Mouse (Mus musculus) small intestine, adult 2 months (tissue): ENCODE results near the gene Ufm1. TPM values are rescaled to one million over a fixed set of nuclear protein-coding genes. Genes with fewer than 3 reads are reported as not detected.

Source experiments
- H3K27ac ChIP-seq: fragments of 200-500 bp; 2 replicates; pipeline ENCODE4 v1.5.1; 2012; ENCODE audit warnings: low read depth, low read length, control low read depth, inconsistent platforms; ENCODE audit not compliant: insufficient read depth
- H3K27me3 ChIP-seq: fragments of 200-500 bp; 2 replicates; pipeline ENCODE4 v1.6.1; 2012; ENCODE audit warnings: mild to moderate bottlenecking, moderate library complexity, low read length, inconsistent platforms; ENCODE audit not compliant: control insufficient read depth, insufficient read depth
- H3K36me3 ChIP-seq: fragments of 200-500 bp; 2 replicates; pipeline ENCODE4 v1.6.1; 2012; ENCODE audit warnings: mild to moderate bottlenecking, low read length, control low read depth, inconsistent platforms; ENCODE audit not compliant: control insufficient read depth, insufficient read depth
- H3K4me1 ChIP-seq: fragments of 200-500 bp; 2 replicates; pipeline ENCODE4 v1.6.1; 2012; ENCODE audit warnings: low read length, inconsistent platforms, mixed read lengths; ENCODE audit not compliant: control insufficient read depth, insufficient read depth, insufficient read length
- H3K4me3 ChIP-seq: fragments of 200-500 bp; 2 replicates; pipeline ENCODE4 v1.5.1; 2012; ENCODE audit warnings: low read depth, mild to moderate bottlenecking, control low read depth, inconsistent platforms, low read length, moderate library complexity
- CTCF ChIP-seq: fragments of 200-500 bp; IDR thresholded peaks from 2 replicates; pipeline ENCODE4 v1.5.1; 2012; ENCODE audit warnings: low read depth, mild to moderate bottlenecking, control low read depth, inconsistent platforms, low read length, moderate library complexity, mixed read lengths; ENCODE audit not compliant: insufficient replicate concordance, insufficient read length; ENCODE audit errors: extremely low read depth
- POLR2A ChIP-seq: fragments of 200-500 bp; IDR thresholded peaks from 2 replicates; pipeline ENCODE4 v1.6.1; 2012; ENCODE audit warnings: low read depth, mild to moderate bottlenecking, control low read depth, inconsistent platforms, low read length, moderate library complexity
- WGBS: fragments of 180-500 bp; shearing (Covaris S2); methylation state at CpG from one replicate; pipeline ENCODE4 v1.1.7; 2018; 5-methylcytosine and 5-hydroxymethylcytosine counted together
- polyA plus RNA-seq: library from polyadenylated mRNA; depleted of rRNA; stranded (reverse); fragments of >200 nt; gene quantifications from 2 replicates; pipeline ENCODE4 v1.2.3, GENCODE M21; 2012; rRNA removed

Gene Ufm1
- 1.7 and 2.2 TPM in 2 replicates for polyA plus RNA-seq

DNA sequence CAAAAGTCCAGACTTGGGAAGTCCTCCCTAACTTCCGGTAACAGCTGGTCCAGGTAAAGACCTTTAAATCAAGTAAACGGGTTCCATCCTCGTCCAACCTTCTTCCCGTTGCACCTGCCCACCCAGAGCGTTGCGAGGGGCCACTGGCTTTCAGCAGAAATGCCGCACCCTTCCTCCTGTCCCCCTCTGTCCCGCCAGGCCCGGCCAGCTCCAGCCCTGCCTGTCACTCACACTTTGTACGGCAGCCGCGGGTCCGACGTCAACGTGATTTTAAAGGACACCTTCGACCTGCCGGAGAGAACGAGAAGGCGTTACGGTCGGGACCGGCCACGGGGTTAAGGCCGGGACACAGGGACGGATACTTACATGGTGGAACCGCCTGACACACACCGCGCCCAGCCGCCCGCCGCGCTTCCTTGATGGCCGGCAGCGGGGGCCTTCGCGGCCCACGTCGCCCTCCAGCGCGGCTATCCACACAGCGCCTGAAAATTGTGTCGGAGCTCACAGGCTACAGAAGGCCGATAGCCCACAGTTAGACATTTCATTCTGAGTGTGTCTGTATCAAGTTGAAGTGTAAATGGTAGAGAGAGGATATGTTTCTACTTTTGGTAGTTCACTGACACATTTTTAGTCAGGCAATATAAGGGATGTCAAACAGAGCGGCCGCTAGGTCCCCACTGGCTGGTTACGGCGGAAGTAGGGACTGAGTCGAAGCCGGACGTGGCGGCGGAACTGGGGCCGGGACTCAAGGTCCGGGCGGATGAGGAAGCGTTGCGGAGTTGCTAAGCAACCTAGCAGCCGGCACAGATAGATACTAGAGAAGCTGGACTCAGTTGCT lies at the start of gene Ufm1:
TSS of gene Ufm1 (minus strand) at position 448 of the 838 bp plus-strand sequence.
- peaks cover 20% of the 10 kb centered on the region for H3K36me3 ChIP-seq
- H3K4me1 ChIP-seq: peaks cover 4% of the 10 kb centered on the region; the same call in 1 of the 2 replicates
- peak within 1 kb of the TSS; percentile 67 for H3K27ac ChIP-seq
- peak within 1 kb of the TSS; percentile 93 for H3K4me3 ChIP-seq
- under 1% methylated on average over 58 of the region's 58 CpGs for WGBS
- TF ChIP-seq POLR2A: no peak
- TF ChIP-seq CTCF: no peak
- H3K27me3 ChIP-seq: no peaks in the 10 kb centered on the region

DNA sequence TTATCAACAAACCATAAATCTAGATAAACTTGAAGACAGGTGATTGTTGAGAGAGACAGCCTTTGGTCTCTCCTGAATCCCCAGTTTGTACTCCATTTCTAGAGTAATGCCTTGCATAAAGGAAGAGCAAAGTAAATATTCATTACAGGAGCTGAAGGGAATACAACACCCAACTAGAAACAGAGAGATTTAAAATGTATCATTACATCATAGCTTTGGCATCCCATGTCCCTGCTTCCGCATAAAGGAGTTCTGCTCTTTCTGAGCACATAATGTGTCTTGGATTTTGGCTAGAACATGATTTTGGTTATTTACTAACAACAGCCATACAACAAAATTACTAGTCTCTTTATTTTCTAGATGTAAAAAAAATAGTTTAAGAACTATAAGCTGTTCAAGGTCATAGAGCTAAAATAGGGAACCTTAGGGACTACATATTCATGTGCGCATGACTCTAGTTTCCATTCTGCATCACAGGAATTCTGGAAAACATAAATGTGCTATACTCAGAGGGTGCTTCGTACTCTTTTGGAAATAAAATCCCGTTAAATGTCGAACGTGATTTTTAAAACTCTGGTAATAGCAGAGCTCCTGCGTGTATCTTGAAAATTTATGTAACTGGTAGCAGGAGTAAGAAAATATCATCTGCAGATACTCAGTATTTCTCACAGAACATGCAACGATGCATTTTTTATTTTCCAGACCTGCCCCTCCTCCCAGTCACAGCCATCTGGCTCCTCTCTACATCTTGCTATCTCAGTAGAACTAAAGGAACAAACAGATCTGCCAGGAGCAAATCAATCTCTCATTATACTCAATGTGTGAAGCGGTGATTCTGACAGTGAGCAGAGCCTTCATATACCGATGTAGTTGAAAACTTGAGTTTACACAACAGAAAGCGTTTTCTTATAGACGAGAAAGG lies 27.2 kb upstream of the Ufm1 start:
- no peak for TF ChIP-seq CTCF
- TF ChIP-seq POLR2A: no peak
- Histone ChIP-seq H3K27me3 (no peaks in the 10 kb centered on the region), H3K4me3 (no peak overlapping the region), H3K27ac (no peak overlapping the region), H3K36me3 (no peaks in the 10 kb centered on the region), H3K4me1 (no peaks in the 10 kb centered on the region)
- 81% methylated on average over 12 of the region's 12 CpGs for WGBS

DNA sequence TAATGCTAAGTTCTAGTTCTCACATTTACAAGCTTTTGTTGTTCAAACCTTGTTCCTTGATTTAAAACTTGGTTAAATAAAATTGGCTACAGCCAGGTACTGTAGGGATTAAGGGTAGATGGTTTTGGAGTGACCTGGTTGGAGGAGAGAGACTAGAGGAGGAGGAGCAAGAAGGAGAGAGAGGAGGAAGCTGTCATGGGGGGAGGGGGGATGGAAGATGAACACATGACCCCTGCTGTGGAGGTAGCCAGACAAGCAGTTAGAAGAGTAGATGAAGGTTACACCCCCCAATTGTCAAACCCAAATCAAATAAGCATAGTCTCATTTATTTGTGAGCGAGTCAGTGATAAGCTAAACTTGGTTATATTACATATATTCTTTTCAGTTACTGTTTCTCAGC lies 8.0 kb upstream of the Ufm1 start:
- H3K4me1 ChIP-seq: no peaks in the 10 kb centered on the region
- H3K27ac ChIP-seq: no peak overlapping the region
- 77% methylated on average over 1 of the region's 1 CpGs for WGBS
- no peaks in the 10 kb centered on the region for H3K36me3 ChIP-seq
- no peak overlapping the region for H3K4me3 ChIP-seq
- H3K27me3 ChIP-seq: no peaks in the 10 kb centered on the region; the same call in 1 of the 2 replicates
- TF ChIP-seq CTCF (no peak), POLR2A (no peak)

DNA sequence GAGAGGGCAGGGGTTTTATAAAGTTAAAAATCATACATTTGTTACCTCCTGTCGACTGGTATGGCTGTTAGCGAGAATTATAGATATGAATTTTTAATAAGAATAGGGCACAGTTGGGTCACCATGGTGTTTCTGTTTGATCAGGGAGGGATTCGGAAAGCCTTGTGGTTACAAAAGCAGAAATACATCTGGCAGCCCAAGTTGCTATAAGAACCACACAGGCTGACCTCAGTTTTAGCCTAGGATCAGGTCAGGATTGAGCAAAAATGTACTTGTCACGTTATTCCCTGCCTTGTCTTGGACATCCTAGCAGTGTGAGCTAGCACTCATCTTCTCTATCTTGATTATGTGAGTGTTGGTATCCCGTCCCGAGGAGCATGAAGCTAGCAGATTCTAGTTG lies 6.9 kb upstream of the Ufm1 start:
- no peaks in the 10 kb centered on the region for H3K36me3 ChIP-seq
- TF ChIP-seq CTCF: no peak
- no peak for TF ChIP-seq POLR2A
- no peak overlapping the region for H3K4me3 ChIP-seq
- no peaks in the 10 kb centered on the region; the same call in 1 of the 2 replicates for H3K27me3 ChIP-seq
- no peak overlapping the region for H3K27ac ChIP-seq
- 78% methylated on average over 6 of the region's 6 CpGs for WGBS
- no peaks in the 10 kb centered on the region for H3K4me1 ChIP-seq

DNA sequence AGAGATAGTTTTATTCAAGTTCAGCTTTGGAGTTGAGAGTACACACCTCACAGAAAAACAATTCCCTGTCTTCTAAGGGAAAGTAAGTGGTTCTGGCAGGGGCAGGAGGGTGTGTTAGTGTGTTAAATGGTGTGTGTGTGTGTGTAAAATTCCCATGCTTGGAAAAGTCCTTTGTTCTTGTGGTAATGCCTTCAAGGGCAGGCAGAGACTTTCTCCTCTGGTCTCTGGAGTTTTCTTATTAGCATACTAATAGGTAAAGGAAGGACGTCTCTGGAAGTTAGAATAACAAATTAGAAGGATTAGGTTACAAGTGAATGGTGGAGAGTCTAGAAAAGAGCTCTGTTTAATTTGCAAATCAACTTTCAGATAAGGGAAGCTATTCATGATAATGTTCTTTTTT lies 5.6 kb upstream of the Ufm1 start:
- H3K4me3 ChIP-seq: no peak overlapping the region
- TF ChIP-seq CTCF (no peak), POLR2A (no peak)
- no peaks in the 10 kb centered on the region; the same call in 1 of the 2 replicates for H3K27me3 ChIP-seq
- H3K36me3 ChIP-seq: no peaks in the 10 kb centered on the region
- no peaks in the 10 kb centered on the region for H3K4me1 ChIP-seq
- H3K27ac ChIP-seq: no peak overlapping the region
- 20% methylated on average over 1 of the region's 1 CpGs for WGBS

DNA sequence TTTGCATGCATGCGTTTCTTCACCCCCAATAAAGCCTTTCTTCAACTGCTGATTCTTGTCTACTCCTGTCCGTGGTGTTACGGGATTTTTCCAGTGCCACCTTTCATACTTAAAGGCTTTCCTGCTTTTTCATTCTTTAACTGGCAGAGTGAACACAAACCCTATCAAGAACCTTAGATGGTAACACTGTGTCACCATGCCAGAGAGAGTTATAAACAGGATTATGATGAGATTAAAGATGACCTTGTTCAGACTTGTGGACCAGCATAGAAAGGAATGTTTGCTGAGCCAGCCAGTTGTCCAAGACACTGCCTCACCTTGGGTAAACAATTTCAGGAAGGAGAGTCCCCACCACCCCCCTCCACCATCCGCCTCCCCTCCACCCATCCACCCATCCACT lies 4.6 kb upstream of the Ufm1 start:
- Histone ChIP-seq H3K27me3 (no peaks in the 10 kb centered on the region; the same call in 1 of the 2 replicates), H3K4me1 (no peaks in the 10 kb centered on the region), H3K27ac (no peak overlapping the region), H3K36me3 (no peaks in the 10 kb centered on the region), H3K4me3 (no peak overlapping the region)
- WGBS: 49% methylated on average over 4 of the region's 4 CpGs
- TF ChIP-seq CTCF (no peak), POLR2A (no peak)
